In the genomic region with DNA sequence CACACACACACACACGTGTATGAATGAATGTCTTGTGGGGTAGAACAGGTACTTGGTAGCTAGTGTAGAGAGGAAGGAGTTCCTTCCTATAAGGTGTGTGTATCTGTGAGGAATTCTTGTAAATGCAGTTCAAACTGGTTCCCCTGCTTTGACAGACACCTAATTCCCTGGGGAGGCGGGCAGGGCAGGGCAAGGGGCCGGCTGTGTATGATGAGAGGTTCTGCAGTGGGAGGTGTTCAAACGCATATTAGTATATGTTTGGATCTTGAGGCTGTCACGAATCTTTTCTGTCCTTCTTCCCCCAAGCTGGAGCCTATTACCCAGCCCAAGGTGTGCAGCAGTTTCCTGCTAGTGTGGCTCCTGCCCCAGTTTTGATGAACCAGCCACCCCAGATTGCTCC, we compare ENCODE assay signal across 11 mouse cellular contexts. TPM values are rescaled to one million over a fixed set of nuclear protein-coding genes. Genes with fewer than 3 reads are reported as not detected.
DNase-seq lines count a peak whose midpoint lies in the region; ATAC-seq and TF ChIP-seq lines count a peak whose summit lies in the region.
"Had no signal": no experiment of that assay in that cellular context is flagged by ENCODE, and none has a peak within 500 bp of the region (broad histone marks: within the 10 kb centered on the region; RNA-seq: fewer than 3 reads in every experiment).

No protein-coding gene starts in this region.

- 0 out of 2 replicates have a peak overlapping the region, but pooled peaks have one; percentile 9 for H3K9ac ChIP-seq in hindbrain, postnatal 0 days (replicated peaks; ENCODE audit: low read length)
- peak overlapping the region; percentile 48 for H3K9ac ChIP-seq in liver, embryonic 13.5 days
- H3K9ac ChIP-seq: embryonic facial prominence, embryonic 13.5 days; forebrain, embryonic 15.5 days; neural tube, embryonic 15.5 days had no signal

- no peak for TF ChIP-seq CTCF in hindbrain, postnatal 0 days (IDR thresholded peaks at IDR 0.05; ENCODE audit: low read depth)
- TF ChIP-seq CTCF in testis, adult 2 months (IDR thresholded peaks at IDR 0.05; ENCODE audit: control insufficient read depth, insufficient read depth, insufficient replicate concordance, low read depth, low read length): no peak

- peaks cover 57% of the 10 kb centered on the region for H3K36me3 ChIP-seq in hindbrain, postnatal 0 days (ENCODE audit: insufficient read depth, low read length)
- peaks cover 86% of the 10 kb centered on the region for H3K36me3 ChIP-seq in hindbrain, embryonic 10.5 days
- H3K36me3 ChIP-seq in testis, adult 2 months (ENCODE audit: control insufficient read depth, insufficient read depth, low read length): peaks cover 16% of the 10 kb centered on the region
- peaks cover 84% of the 10 kb centered on the region for H3K36me3 ChIP-seq in liver, embryonic 13.5 days

- TF ChIP-seq POLR2A in testis, adult 2 months (IDR thresholded peaks at IDR 0.05; ENCODE audit: control insufficient read depth, low read depth, low read length): no peak

- H3K9me3 ChIP-seq in hindbrain, postnatal 0 days (ENCODE audit: low read length): no peaks in the 10 kb centered on the region
- no peaks in the 10 kb centered on the region for H3K9me3 ChIP-seq in hindbrain, embryonic 10.5 days
- no peaks in the 10 kb centered on the region for H3K9me3 ChIP-seq in liver, embryonic 13.5 days (replicated peaks)
- H3K9me3 ChIP-seq: embryonic facial prominence, embryonic 13.5 days; forebrain, embryonic 15.5 days; neural tube, embryonic 15.5 days had no signal

- intact Hi-C loops in left cerebral cortex, postnatal 4 days (cut with DNase I): no loop called here

- 85% methylated on average over 5 of the region's 5 CpGs for WGBS in hindbrain, postnatal 0 days
- WGBS in hindbrain, embryonic 10.5 days: 92% methylated on average over 5 of the region's 5 CpGs
- 78% methylated on average over 5 of the region's 5 CpGs for WGBS in liver, embryonic 13.5 days (ENCODE audit: insufficient replicate concordance)

- ATAC-seq in hindbrain, postnatal 0 days: no peak
- ATAC-seq in liver, embryonic 13.5 days (ENCODE audit: low read depth): no peak
- ATAC-seq: forebrain, embryonic 15.5 days had no signal

- no peak for DNase-seq in hindbrain, postnatal 0 days (ENCODE audit: low spot score)
- DNase-seq in hindbrain, embryonic 10.5 days (ENCODE audit: low spot score): no peak
- no peak for DNase-seq in testis, postnatal 14 days (ENCODE audit: low spot score)
- no peak for DNase-seq in liver, embryonic 13.5 days
- no peak for DNase-seq in left cerebral cortex, postnatal 4 days
- DNase-seq in urinary bladder, adult 18-20 months (ENCODE audit: low spot score in 2 of 2): no peak
- DNase-seq: thymus, adult 2 months had no signal

- H3K27ac ChIP-seq in hindbrain, postnatal 0 days: no peak overlapping the region
- H3K27ac ChIP-seq in hindbrain, embryonic 10.5 days: no peak overlapping the region
- peak overlapping the region; percentile 85 for H3K27ac ChIP-seq in testis, adult 2 months (ENCODE audit: control insufficient read depth, insufficient read depth, low read depth, low read length)
- H3K27ac ChIP-seq in liver, embryonic 13.5 days: peak overlapping the region; percentile 72
- H3K27ac ChIP-seq: embryonic facial prominence, embryonic 13.5 days; forebrain, embryonic 15.5 days; neural tube, embryonic 15.5 days had no signal

- H3K4me3 ChIP-seq in hindbrain, postnatal 0 days (ENCODE audit: low read length): no peak overlapping the region
- no peak overlapping the region for H3K4me3 ChIP-seq in hindbrain, embryonic 10.5 days
- peak overlapping the region; percentile 76 for H3K4me3 ChIP-seq in testis, adult 2 months (ENCODE audit: control insufficient read depth, low read depth, low read length)
- H3K4me3 ChIP-seq in liver, embryonic 13.5 days (replicated peaks): no peak overlapping the region
- H3K4me3 ChIP-seq: embryonic facial prominence, embryonic 13.5 days; forebrain, embryonic 15.5 days; neural tube, embryonic 15.5 days had no signal

- no peak overlapping the region for H3K4me2 ChIP-seq in hindbrain, postnatal 0 days (ENCODE audit: low read depth, low read length)
- H3K4me2 ChIP-seq in liver, embryonic 13.5 days: no peak overlapping the region
- H3K4me2 ChIP-seq: embryonic facial prominence, embryonic 13.5 days; forebrain, embryonic 15.5 days; neural tube, embryonic 15.5 days had no signal

- H3K27me3 ChIP-seq in hindbrain, postnatal 0 days (ENCODE audit: insufficient read depth, low read length): no peaks in the 10 kb centered on the region
- H3K27me3 ChIP-seq in hindbrain, embryonic 10.5 days (ENCODE audit: insufficient read depth, poor library complexity, severe bottlenecking): no peaks in the 10 kb centered on the region
- no peaks in the 10 kb centered on the region for H3K27me3 ChIP-seq in testis, adult 2 months (ENCODE audit: control insufficient read depth, insufficient read depth, low read length)
- no peaks in the 10 kb centered on the region for H3K27me3 ChIP-seq in liver, embryonic 13.5 days
- H3K27me3 ChIP-seq: embryonic facial prominence, embryonic 13.5 days; forebrain, embryonic 15.5 days; neural tube, embryonic 15.5 days had no signal

- peaks cover 13% of the 10 kb centered on the region for H3K4me1 ChIP-seq in hindbrain, postnatal 0 days (ENCODE audit: insufficient read depth, low read length)
- H3K4me1 ChIP-seq in hindbrain, embryonic 10.5 days (replicated peaks): peaks cover 20% of the 10 kb centered on the region
- H3K4me1 ChIP-seq in testis, adult 2 months (ENCODE audit: control insufficient read depth, insufficient read depth, low read length): peaks cover 9% of the 10 kb centered on the region
- peaks cover 58% of the 10 kb centered on the region for H3K4me1 ChIP-seq in liver, embryonic 13.5 days (replicated peaks)

RNA-seq across cellular contexts. Expression of gene Eif4g1, which starts 9.3 kb away (rescaled TPM):
- 424 and 428 TPM in 2 replicates for total RNA-seq in hindbrain, postnatal 0 days (2014; rRNA removed)
- 115 and 124 TPM in 2 replicates for polyA plus RNA-seq in hindbrain, postnatal 0 days (2015; fragmentation: Nextera tagmentation; extraction: Ambion mirVana)
- 181 and 224 TPM in 2 replicates for polyA plus RNA-seq in hindbrain, embryonic 10.5 days (2016; fragmentation: Nextera tagmentation; extraction: Ambion mirVana)
- polyA plus RNA-seq in testis, adult 2 months (2012; rRNA removed): 251 and 267 TPM in 2 replicates
- 99.1 and 114 TPM in 2 replicates for polyA plus RNA-seq in liver, embryonic 13.5 days (2015; fragmentation: Nextera tagmentation; extraction: Ambion mirVana)
- total RNA-seq in left cerebral cortex, postnatal 4 days (2021): 100 to 1,000 TPM; 362 to 378 TPM

RNA-seq across cellular contexts. Expression of gene Fam131a, which starts 15.7 kb away (rescaled TPM):
- total RNA-seq in hindbrain, postnatal 0 days (2014; rRNA removed): 130 and 147 TPM in 2 replicates
- polyA plus RNA-seq in hindbrain, postnatal 0 days (2015; fragmentation: Nextera tagmentation; extraction: Ambion mirVana): 49.0 and 55.4 TPM in 2 replicates
- 6.7 and 9.4 TPM in 2 replicates for polyA plus RNA-seq in hindbrain, embryonic 10.5 days (2016; fragmentation: Nextera tagmentation; extraction: Ambion mirVana)
- 102 and 116 TPM in 2 replicates for polyA plus RNA-seq in testis, adult 2 months (2012; rRNA removed)
- polyA plus RNA-seq in liver, embryonic 13.5 days (2015; fragmentation: Nextera tagmentation; extraction: Ambion mirVana): 1.0 TPM in 2 replicates
- 100 to 1,000 TPM; 101 to 115 TPM for total RNA-seq in left cerebral cortex, postnatal 4 days (2021)

RNA-seq across cellular contexts. Expression of gene Psmd2, which starts 25.9 kb away (rescaled TPM):
- 192 and 196 TPM in 2 replicates for total RNA-seq in hindbrain, postnatal 0 days (2014; rRNA removed)
- polyA plus RNA-seq in hindbrain, postnatal 0 days (2015; fragmentation: Nextera tagmentation; extraction: Ambion mirVana): 308 and 314 TPM in 2 replicates
- polyA plus RNA-seq in hindbrain, embryonic 10.5 days (2016; fragmentation: Nextera tagmentation; extraction: Ambion mirVana): 466 and 503 TPM in 2 replicates
- polyA plus RNA-seq in testis, adult 2 months (2012; rRNA removed): 241 and 287 TPM in 2 replicates
- polyA plus RNA-seq in liver, embryonic 13.5 days (2015; fragmentation: Nextera tagmentation; extraction: Ambion mirVana): 222 and 257 TPM in 2 replicates
- 100 to 1,000 TPM; 262 to 273 TPM for total RNA-seq in left cerebral cortex, postnatal 4 days (2021)

RNA-seq across cellular contexts. Expression of gene Polr2h, which starts 40.1 kb away (rescaled TPM):
- total RNA-seq in hindbrain, postnatal 0 days (2014; rRNA removed): 25.5 and 29.2 TPM in 2 replicates
- polyA plus RNA-seq in hindbrain, postnatal 0 days (2015; fragmentation: Nextera tagmentation; extraction: Ambion mirVana): 88.6 and 90.8 TPM in 2 replicates
- 114 and 140 TPM in 2 replicates for polyA plus RNA-seq in hindbrain, embryonic 10.5 days (2016; fragmentation: Nextera tagmentation; extraction: Ambion mirVana)
- polyA plus RNA-seq in testis, adult 2 months (2012; rRNA removed): 10.1 and 11.0 TPM in 2 replicates
- polyA plus RNA-seq in liver, embryonic 13.5 days (2015; fragmentation: Nextera tagmentation; extraction: Ambion mirVana): 59.1 and 64.7 TPM in 2 replicates
- total RNA-seq in left cerebral cortex, postnatal 4 days (2021): 10 to 100 TPM; 30.5 to 32.0 TPM

RNA-seq across cellular contexts. Expression of gene Clcn2, which starts 40.2 kb away (rescaled TPM):
- total RNA-seq in hindbrain, postnatal 0 days (2014; rRNA removed): 57.0 and 74.6 TPM in 2 replicates
- 18.5 and 21.2 TPM in 2 replicates for polyA plus RNA-seq in hindbrain, postnatal 0 days (2015; fragmentation: Nextera tagmentation; extraction: Ambion mirVana)
- 15.5 and 22.1 TPM in 2 replicates for polyA plus RNA-seq in hindbrain, embryonic 10.5 days (2016; fragmentation: Nextera tagmentation; extraction: Ambion mirVana)
- 68.6 and 77.2 TPM in 2 replicates for polyA plus RNA-seq in testis, adult 2 months (2012; rRNA removed)
- 7.4 and 7.6 TPM in 2 replicates for polyA plus RNA-seq in liver, embryonic 13.5 days (2015; fragmentation: Nextera tagmentation; extraction: Ambion mirVana)
- total RNA-seq in left cerebral cortex, postnatal 4 days (2021): 10 to 100 TPM; 38.8 to 40.3 TPM

Comparison
In these comparisons a context has a peak if more than half of its experiments do, and no peak if none do; other contexts are left out.
1. H3K27ac ChIP-seq: peak in testis, adult 2 months (single experiment) and liver, embryonic 13.5 days (single experiment); none in hindbrain, postnatal 0 days (single experiment) and hindbrain, embryonic 10.5 days (single experiment).